ENCODE assay signal across 21 mouse cellular contexts in the genomic region with DNA sequence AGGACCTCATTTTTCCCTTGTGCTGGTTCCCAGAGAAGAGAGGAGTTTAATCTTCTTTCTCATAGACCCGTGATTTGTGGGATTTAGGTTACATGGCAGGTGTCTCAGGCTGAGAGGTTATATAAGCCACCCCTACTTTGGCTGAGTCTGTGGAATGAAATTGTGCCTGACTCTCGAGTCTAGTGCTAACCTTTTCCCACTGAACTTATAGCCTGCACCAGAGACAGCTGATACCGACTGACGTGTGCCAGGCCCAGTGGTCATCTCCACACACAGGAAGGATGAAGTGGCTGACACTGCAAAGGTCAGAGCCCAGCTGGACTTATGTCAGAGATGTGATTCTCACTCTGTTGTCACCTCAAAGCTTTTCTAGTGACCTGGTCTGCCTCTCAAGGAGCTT.
A peak's percentile ranks its signal among the peaks of the same experiment; 100 is the strongest.
DNase-seq lines count a peak whose midpoint lies in the region; ATAC-seq and TF ChIP-seq lines count a peak whose summit lies in the region.
"Had no signal": no experiment of that assay in that cellular context is flagged by ENCODE, and none has a peak within 500 bp of the region (broad histone marks: within the 10 kb centered on the region; RNA-seq: fewer than 3 reads in every experiment).

No protein-coding gene starts in this region.

- no peak overlapping the region for H3K27ac ChIP-seq in embryonic facial prominence, embryonic 12.5 days
- no peak overlapping the region for H3K27ac ChIP-seq in embryonic facial prominence, embryonic 10.5 days (replicated peaks)
- no peak overlapping the region for H3K27ac ChIP-seq in limb, embryonic 14.5 days (replicated peaks; ENCODE audit: low read depth, low read length)
- no peak overlapping the region for H3K27ac ChIP-seq in limb, embryonic 10.5 days
- H3K27ac ChIP-seq in heart, adult 2 months, result no peak overlapping the region
- H3K27ac ChIP-seq: embryonic facial prominence, embryonic 15.5 days; forebrain, embryonic 10.5 days; hindbrain, embryonic 10.5 days; hindbrain, embryonic 14.5 days; intestine, embryonic 15.5 days had no signal

- H3K9ac ChIP-seq in embryonic facial prominence, embryonic 12.5 days, result no peak overlapping the region
- H3K9ac ChIP-seq in limb, embryonic 14.5 days (ENCODE audit: low read depth, low read length, severe bottlenecking), result no peak overlapping the region
- H3K9ac ChIP-seq in heart, adult 2 months (ENCODE audit: low read depth, low read length), result no peak overlapping the region
- H3K9ac ChIP-seq: embryonic facial prominence, embryonic 15.5 days; heart, embryonic 12.5 days; hindbrain, embryonic 14.5 days; intestine, embryonic 15.5 days had no signal

- peaks cover 12% of the 10 kb centered on the region for H3K4me1 ChIP-seq in embryonic facial prominence, embryonic 12.5 days
- peaks cover 15% of the 10 kb centered on the region for H3K4me1 ChIP-seq in embryonic facial prominence, embryonic 10.5 days
- peaks cover 10% of the 10 kb centered on the region for H3K4me1 ChIP-seq in limb, embryonic 14.5 days (ENCODE audit: control insufficient read depth, insufficient read depth, low read length)
- H3K4me1 ChIP-seq in limb, embryonic 10.5 days, result peaks cover 26% of the 10 kb centered on the region
- H3K4me1 ChIP-seq in heart, adult 2 months (ENCODE audit: control insufficient read depth, insufficient read depth, low read length), result no peaks in the 10 kb centered on the region

- no peak overlapping the region for H3K4me2 ChIP-seq in embryonic facial prominence, embryonic 12.5 days (replicated peaks)
- no peak overlapping the region for H3K4me2 ChIP-seq in limb, embryonic 14.5 days (replicated peaks; ENCODE audit: low read depth, low read length, severe bottlenecking)
- H3K4me2 ChIP-seq: embryonic facial prominence, embryonic 15.5 days; heart, embryonic 12.5 days; hindbrain, embryonic 14.5 days; intestine, embryonic 15.5 days had no signal

- no peaks in the 10 kb centered on the region for H3K27me3 ChIP-seq in embryonic facial prominence, embryonic 12.5 days
- peaks cover 30% of the 10 kb centered on the region for H3K27me3 ChIP-seq in embryonic facial prominence, embryonic 10.5 days (replicated peaks; ENCODE audit: low read depth, poor library complexity, severe bottlenecking)
- no peaks in the 10 kb centered on the region for H3K27me3 ChIP-seq in limb, embryonic 14.5 days (ENCODE audit: control insufficient read depth, insufficient read depth, low read length)
- H3K27me3 ChIP-seq in limb, embryonic 10.5 days (ENCODE audit: low read depth, poor library complexity, severe bottlenecking), result peaks cover 17% of the 10 kb centered on the region; the same call in 1 of the 2 replicates
- H3K27me3 ChIP-seq in heart, adult 2 months (ENCODE audit: control insufficient read depth, insufficient read depth, low read length), result no peaks in the 10 kb centered on the region
- H3K27me3 ChIP-seq: CH12.LX; embryonic facial prominence, embryonic 15.5 days; heart, embryonic 12.5 days; intestine, embryonic 15.5 days had no signal

- 0 out of 2 replicates have a peak, but pooled peaks have one; percentile 56 for ATAC-seq in embryonic facial prominence, embryonic 12.5 days (ENCODE audit: insufficient number of reproducible peaks, insufficient read depth, low FRiP score, low TSS enrichment)
- ATAC-seq in limb, embryonic 14.5 days (ENCODE audit: low FRiP score, low read depth), result no peak
- ATAC-seq: activated CD4-positive, CD25-positive, alpha-beta regulatory T cell, adult 4 months; forebrain, embryonic 14.5 days; intestine, embryonic 15.5 days; Patski had no signal

- H3K4me3 ChIP-seq in embryonic facial prominence, embryonic 12.5 days, result no peak overlapping the region
- no peak overlapping the region for H3K4me3 ChIP-seq in embryonic facial prominence, embryonic 10.5 days
- H3K4me3 ChIP-seq in limb, embryonic 14.5 days (replicated peaks; ENCODE audit: low read length), result no peak overlapping the region
- H3K4me3 ChIP-seq in limb, embryonic 10.5 days, result no peak overlapping the region
- H3K4me3 ChIP-seq in heart, adult 2 months, result no peak overlapping the region
- H3K4me3 ChIP-seq: embryonic facial prominence, embryonic 15.5 days; erythroblast, embryonic 14.5 days; forebrain, embryonic 10.5 days; heart, embryonic 12.5 days; hindbrain, embryonic 10.5 days; intestine, embryonic 15.5 days had no signal

- intact Hi-C loops in heart, adult 2 months (cut with DNase I), result no loop called here

- TF ChIP-seq EP300 in heart, adult 2 months (IDR thresholded peaks at IDR 0.05; ENCODE audit: insufficient read depth, low read depth, low read length), result no peak

- no peaks in the 10 kb centered on the region for H3K36me3 ChIP-seq in embryonic facial prominence, embryonic 12.5 days
- no peaks in the 10 kb centered on the region for H3K36me3 ChIP-seq in embryonic facial prominence, embryonic 10.5 days (replicated peaks)
- no peaks in the 10 kb centered on the region for H3K36me3 ChIP-seq in limb, embryonic 14.5 days (ENCODE audit: control insufficient read depth, insufficient read depth, low read length)
- H3K36me3 ChIP-seq in limb, embryonic 10.5 days, result no peaks in the 10 kb centered on the region
- no peaks in the 10 kb centered on the region for H3K36me3 ChIP-seq in heart, adult 2 months (ENCODE audit: control insufficient read depth, insufficient read depth, low read length)
- H3K36me3 ChIP-seq: embryonic facial prominence, embryonic 15.5 days; forebrain, embryonic 10.5 days; heart, embryonic 12.5 days; hindbrain, embryonic 10.5 days; intestine, embryonic 15.5 days had no signal

- 49% methylated on average over 4 of the region's 4 CpGs for WGBS in embryonic facial prominence, embryonic 12.5 days
- WGBS in embryonic facial prominence, embryonic 10.5 days, result 64% methylated on average over 4 of the region's 4 CpGs
- 39% methylated on average over 4 of the region's 4 CpGs for WGBS in limb, embryonic 14.5 days
- 45% methylated on average over 4 of the region's 4 CpGs for WGBS in limb, embryonic 10.5 days
- 51% methylated on average over 4 of the region's 4 CpGs for WGBS in heart, adult 2 months

- no peaks in the 10 kb centered on the region for H3K9me3 ChIP-seq in embryonic facial prominence, embryonic 12.5 days
- no peaks in the 10 kb centered on the region for H3K9me3 ChIP-seq in embryonic facial prominence, embryonic 10.5 days
- no peaks in the 10 kb centered on the region for H3K9me3 ChIP-seq in limb, embryonic 14.5 days (ENCODE audit: control insufficient read depth, low read length)
- no peaks in the 10 kb centered on the region for H3K9me3 ChIP-seq in limb, embryonic 10.5 days (replicated peaks)
- H3K9me3 ChIP-seq: embryonic facial prominence, embryonic 15.5 days; forebrain, embryonic 10.5 days; heart, embryonic 12.5 days; hindbrain, embryonic 10.5 days; intestine, embryonic 15.5 days had no signal

- no peak for TF ChIP-seq CTCF in heart, adult 2 months (IDR thresholded peaks at IDR 0.05)

- TF ChIP-seq POLR2A in limb, embryonic 14.5 days (IDR thresholded peaks at IDR 0.05; ENCODE audit: borderline replicate concordance, extremely low read depth, insufficient read depth, insufficient read length), result no peak
- TF ChIP-seq POLR2A in heart, adult 2 months (IDR thresholded peaks at IDR 0.05; ENCODE audit: insufficient read depth, low read depth, low read length), result no peak

- H3K79me2 ChIP-seq in heart, adult 2 months (replicated peaks; ENCODE audit: control insufficient read depth, insufficient read depth, low read length), result no peaks in the 10 kb centered on the region

- DNase-seq in embryonic facial prominence, embryonic 10.5 days (ENCODE audit: low spot score), result no peak
- peak; percentile 9 for DNase-seq in limb, embryonic 14.5 days (ENCODE audit: low spot score)
- no peak for DNase-seq in limb, embryonic 10.5 days (ENCODE audit: low spot score)
- peak; percentile 31 for DNase-seq in retina, postnatal 1 day
- no peak for DNase-seq in heart, adult 2 months
- DNase-seq: adrenal gland, postnatal 14 days; cerebellum, adult 18-20 months; cerebellum, postnatal 10 days; embryo, embryonic 11 days had no signal

Comparison
In these comparisons a context has a peak if more than half of its experiments do, and no peak if none do; other contexts are left out.
1. DNase-seq: peak in limb, embryonic 14.5 days (single experiment) and retina, postnatal 1 day (single experiment); none in embryonic facial prominence, embryonic 10.5 days (single experiment), limb, embryonic 10.5 days (single experiment) and heart, adult 2 months (0 of 2).